Mouse (Mus musculus): ENCODE data around the gene Icam2.

GRCm38 (mm10) chr11:106419262-106420102 lies 31.6 kb upstream of the Icam2 start:
- TF ChIP-seq CTCF (IDR thresholded peaks at IDR 0.05; ENCODE audit: extremely low read depth, insufficient read depth, insufficient read length, insufficient replicate concordance) (no peak), POLR2A (IDR thresholded peaks at IDR 0.05; ENCODE audit: low read depth, low read length) (no peak)
